Mouse (Mus musculus) forebrain, embryonic 10.5 days (tissue): ENCODE data around the gene Txnip. TPM values are rescaled to one million over a fixed set of nuclear protein-coding genes. Genes with fewer than 3 reads are reported as not detected.
A peak's percentile ranks its signal among the peaks of the same experiment; 100 is the strongest.

ENCODE experiments used
- DNase-seq: peaks from one replicate; pipeline ENCODE4 v3.0.0-alpha.2; 2017; ENCODE audit warnings: low spot score; ENCODE audit errors: extremely low spot score
- H3K27ac ChIP-seq: fragments of 300-500 bp; sonication (generic); 2 replicates; pipeline ENCODE4 v1.5.1; 2016; ENCODE audit warnings: mild to moderate bottlenecking
- H3K27me3 ChIP-seq: fragments of 300-500 bp; sonication (generic); 2 replicates; pipeline ENCODE4 v1.6.1; 2016; ENCODE audit warnings: mild to moderate bottlenecking; ENCODE audit not compliant: poor library complexity, severe bottlenecking
- H3K36me3 ChIP-seq: fragments of 300-500 bp; sonication (generic); replicated peaks from 2 replicates; pipeline ENCODE4 v1.6.1; 2016; ENCODE audit warnings: mild to moderate bottlenecking, moderate library complexity
- H3K4me1 ChIP-seq: fragments of 300-500 bp; sonication (generic); 2 replicates; pipeline ENCODE4 v1.6.1; 2016
- H3K4me3 ChIP-seq: fragments of 300-500 bp; sonication (generic); 2 replicates; pipeline ENCODE4 v1.5.1; 2016; ENCODE audit warnings: mild to moderate bottlenecking, moderate library complexity
- H3K9me3 ChIP-seq: fragments of 300-500 bp; sonication (generic); 2 replicates; pipeline ENCODE4 v1.6.1; 2016; ENCODE audit warnings: mild to moderate bottlenecking, moderate library complexity
- WGBS: fragments of 180-500 bp; shearing (Covaris S2); methylation state at CpG from one replicate; pipeline ENCODE4 v1.1.7; 2016; 5-methylcytosine and 5-hydroxymethylcytosine counted together
- polyA plus RNA-seq: library from polyadenylated mRNA; unstranded; fragments of >200 nt; fragmentation: Nextera tagmentation; extraction: Ambion mirVana; gene quantifications from 2 replicates; pipeline ENCODE4 v1.2.1, GENCODE M21; 2016

Txnip gene
- polyA plus RNA-seq, 1 experiment from 2014 or later: 26.8 TPM

DNA sequence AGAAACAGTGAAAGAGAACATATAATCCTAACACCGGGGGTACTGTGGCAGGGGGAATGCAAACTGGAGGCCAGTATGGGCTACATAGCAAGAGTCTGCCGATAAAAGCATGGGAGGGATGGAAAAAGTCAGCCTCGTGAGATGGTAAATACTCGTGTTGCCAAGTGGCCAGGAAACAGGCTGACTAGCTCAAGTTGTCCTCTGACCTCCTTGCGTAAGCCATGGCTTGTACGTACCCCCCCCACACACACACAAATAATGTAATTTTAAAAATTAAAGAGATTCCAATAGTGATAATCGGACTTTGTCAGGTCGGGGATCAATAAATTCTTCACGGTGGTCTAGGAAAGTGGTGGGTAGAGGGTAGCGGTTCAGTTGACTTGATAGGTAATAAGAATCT is 35.6 kb downstream of the Txnip start:
- H3K27me3 ChIP-seq: peaks cover 39% of the 10 kb centered on the region
- H3K9me3 ChIP-seq: no peaks in the 10 kb centered on the region
- DNase-seq: no peak
- H3K36me3 ChIP-seq: 0 out of 2 replicates have a peak, but pooled peaks cover 4% of the 10 kb centered on the region
- H3K4me3 ChIP-seq: peak overlapping the region; percentile 67
- 2% methylated on average over 10 of the region's 10 CpGs for WGBS
- H3K4me1 ChIP-seq: peaks cover 49% of the 10 kb centered on the region
- peak overlapping the region; percentile 89 for H3K27ac ChIP-seq

DNA sequence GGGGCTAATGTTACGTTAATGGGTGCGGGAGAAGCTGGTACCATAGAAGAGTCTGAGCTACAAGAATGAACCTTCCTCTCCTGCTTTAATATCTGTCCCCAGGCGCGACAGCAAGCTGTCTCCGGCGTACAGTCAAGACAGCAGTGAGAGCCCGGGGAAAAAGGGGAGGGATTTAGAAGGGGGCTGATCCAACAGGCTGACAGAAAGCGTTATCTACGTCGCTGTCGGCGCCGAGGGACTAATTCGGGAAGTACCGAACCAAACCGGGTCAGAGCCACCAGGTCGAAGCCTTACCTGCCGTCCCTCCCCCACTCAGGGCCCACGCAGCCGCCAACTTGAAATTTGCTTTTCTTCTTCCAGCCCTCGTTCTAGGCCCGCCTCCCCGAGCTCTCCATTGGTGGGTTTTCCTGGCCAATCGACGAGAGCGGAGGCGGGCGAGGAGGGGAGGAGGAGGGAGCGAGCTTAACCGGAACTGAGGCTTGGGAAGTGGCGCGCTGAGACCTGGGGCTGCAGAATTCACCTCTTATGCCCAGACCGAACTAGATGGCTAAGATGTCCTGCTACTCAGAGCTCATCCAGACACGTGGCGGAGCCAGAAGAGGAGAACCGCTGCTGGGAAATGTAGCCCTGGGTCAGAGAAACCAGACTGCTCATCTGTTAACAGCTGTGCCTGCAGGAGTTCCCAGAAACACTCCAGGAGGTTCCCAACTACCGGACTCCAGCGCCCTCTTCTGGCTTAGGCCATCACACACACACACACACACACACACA is 36.2 kb downstream of the Txnip start, which contains the start of gene Polr3gl:
Gene Polr3gl (minus strand): TSS at position 392 of the 771 bp plus-strand sequence.
- H3K4me1 ChIP-seq: peaks cover 55% of the 10 kb centered on the region
- peaks cover 45% of the 10 kb centered on the region for H3K27me3 ChIP-seq

DNA sequence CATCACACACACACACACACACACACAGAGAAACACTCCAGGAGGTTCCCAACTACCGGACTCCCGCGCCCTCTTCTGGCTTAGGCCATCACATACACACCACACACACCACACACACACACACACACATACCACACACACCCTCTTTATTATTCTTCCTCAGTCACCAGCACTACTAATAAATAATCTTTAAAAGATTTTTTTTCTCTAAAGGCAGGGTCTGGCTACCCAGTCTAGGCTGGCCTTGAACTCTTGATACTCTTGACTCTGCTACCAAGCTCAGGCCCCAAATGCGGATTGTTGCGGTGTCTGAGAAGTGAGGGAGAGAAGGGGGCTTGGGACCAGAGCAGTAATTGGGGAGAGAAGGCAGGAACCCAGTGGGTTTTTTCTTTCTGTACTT is 37.1 kb downstream of the Txnip start:
- Histone ChIP-seq H3K4me3 (no peak overlapping the region), H3K9me3 (no peaks in the 10 kb centered on the region), H3K4me1 (peaks cover 64% of the 10 kb centered on the region), H3K27me3 (peaks cover 54% of the 10 kb centered on the region), H3K36me3 (0 out of 2 replicates have a peak, but pooled peaks cover 4% of the 10 kb centered on the region), H3K27ac (no peak overlapping the region)
- WGBS: 77% methylated on average over 5 of the region's 5 CpGs
- no peak for DNase-seq

More for the DNA sequence above, 36.2 kb downstream of the Txnip start, which contains the start of gene Polr3gl:
- peak within 1 kb of the TSS; percentile 89 for H3K27ac ChIP-seq
- H3K36me3 ChIP-seq: 0 out of 2 replicates have a peak, but pooled peaks cover 4% of the 10 kb centered on the region
- H3K4me3 ChIP-seq: peak within 1 kb of the TSS; percentile 67
- 0% methylated on average over 35 of the region's 38 CpGs for WGBS
- no peaks in the 10 kb centered on the region for H3K9me3 ChIP-seq
- peak; percentile 94 for DNase-seq

DNA sequence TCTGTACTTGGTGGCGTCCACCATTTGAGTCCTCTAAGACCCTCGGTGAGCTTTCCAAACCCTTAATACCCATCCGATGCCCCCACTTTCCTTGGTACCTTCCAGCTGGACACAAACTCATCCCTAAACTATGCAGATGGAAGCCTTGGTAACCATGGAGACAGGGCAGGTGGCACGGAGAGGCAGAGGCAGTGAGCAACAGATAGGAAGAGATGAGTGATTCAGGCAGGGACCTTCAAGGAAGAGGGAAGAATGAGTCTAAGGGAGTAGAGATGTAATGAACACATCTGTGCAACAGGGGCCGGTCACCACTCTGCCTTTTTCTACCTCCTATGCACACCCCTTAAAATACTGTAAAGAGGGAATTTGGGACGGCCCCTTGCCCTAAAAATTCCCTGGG is 37.9 kb downstream of the Txnip start:
- no peak for DNase-seq
- Histone ChIP-seq H3K27me3 (peaks cover 57% of the 10 kb centered on the region), H3K9me3 (no peaks in the 10 kb centered on the region), H3K27ac (no peak overlapping the region), H3K36me3 (no peaks in the 10 kb centered on the region), H3K4me1 (peaks cover 72% of the 10 kb centered on the region), H3K4me3 (peak overlapping the region; percentile 61)
- 20% methylated on average over 6 of the region's 6 CpGs for WGBS

DNA sequence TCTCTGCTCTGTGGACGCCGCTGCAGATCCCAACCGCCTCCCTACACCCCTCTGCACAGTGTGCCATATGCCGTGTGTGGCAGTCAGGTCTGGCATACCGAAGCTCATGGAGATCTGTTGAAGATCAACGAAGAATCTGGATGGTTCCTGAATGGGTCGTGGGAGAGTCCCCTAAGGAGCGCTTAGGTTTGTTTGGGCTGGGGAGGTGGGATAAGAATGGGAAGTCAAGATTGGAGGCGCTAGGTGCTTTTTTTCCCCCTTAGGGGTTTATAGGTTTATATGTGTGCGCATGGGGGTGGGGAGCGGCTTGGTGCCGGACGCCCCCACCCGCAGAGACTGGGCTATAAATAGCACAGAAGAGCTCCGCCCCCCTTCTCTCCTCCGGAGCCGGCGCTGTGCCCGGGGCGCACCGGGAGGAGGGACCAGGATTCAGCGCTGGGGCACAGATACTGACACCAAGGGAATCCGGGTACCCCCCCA is 38.5 kb downstream of the Txnip start, which contains the start of gene Ankrd34a:
Gene Ankrd34a (plus strand): TSS at position 409 of the 480 bp plus-strand sequence.
- DNase-seq: no peak
- no peaks in the 10 kb centered on the region for H3K9me3 ChIP-seq
- H3K27ac ChIP-seq: peak within 1 kb of the TSS; percentile 84
- no peaks in the 10 kb centered on the region for H3K36me3 ChIP-seq
- H3K4me3 ChIP-seq: peak within 1 kb of the TSS; percentile 61
- peaks cover 78% of the 10 kb centered on the region for H3K4me1 ChIP-seq
- under 1% methylated on average over 22 of the region's 23 CpGs for WGBS
- H3K27me3 ChIP-seq: peaks cover 57% of the 10 kb centered on the region

DNA sequence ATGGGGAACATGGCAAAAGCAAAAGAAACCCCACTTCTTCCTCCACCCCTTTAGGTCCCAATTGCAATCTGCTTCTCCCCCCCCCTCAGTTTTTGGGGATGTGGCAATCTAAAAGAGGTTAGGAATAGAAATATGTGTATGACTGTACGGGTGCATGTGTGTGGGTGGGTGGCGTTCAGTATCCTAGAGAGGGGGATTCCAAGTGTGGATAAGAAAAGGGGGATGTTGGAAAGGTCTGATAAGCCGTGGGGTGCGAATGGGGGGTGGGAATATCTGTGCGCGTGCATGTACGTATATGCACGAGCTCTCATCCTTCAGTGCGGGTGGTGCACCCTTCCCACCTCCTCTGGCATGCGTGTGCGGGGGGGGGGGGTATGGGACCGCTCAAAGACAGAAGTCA is 39.1 kb downstream of the Txnip start:
- Histone ChIP-seq H3K27me3 (peaks cover 57% of the 10 kb centered on the region), H3K27ac (peak overlapping the region; percentile 84)

DNA sequence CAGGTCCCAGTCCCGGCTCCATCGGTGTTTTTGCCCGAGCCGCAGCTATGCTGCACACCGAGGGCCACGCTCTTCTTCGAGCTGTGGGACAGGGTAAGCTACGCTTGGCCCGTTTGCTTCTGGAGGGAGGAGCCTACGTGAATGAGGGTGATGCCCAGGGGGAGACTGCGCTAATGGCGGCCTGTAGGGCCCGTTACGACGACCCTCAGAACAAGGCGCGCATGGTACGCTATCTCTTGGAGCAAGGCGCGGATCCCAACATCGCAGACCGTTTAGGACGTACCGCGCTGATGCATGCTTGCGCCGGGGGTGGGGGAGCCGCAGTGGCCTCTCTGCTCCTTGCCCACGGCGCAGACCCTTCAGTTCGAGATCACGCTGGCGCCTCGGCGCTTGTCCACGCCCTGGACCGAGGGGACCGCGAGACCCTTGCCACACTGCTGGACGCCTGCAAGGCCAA is 39.7 kb downstream of the Txnip start:
- peaks cover 87% of the 10 kb centered on the region for H3K4me1 ChIP-seq

More for the DNA sequence above, 39.1 kb downstream of the Txnip start:
- no peak for DNase-seq
- H3K9me3 ChIP-seq: no peaks in the 10 kb centered on the region
- WGBS: 2% methylated on average over 11 of the region's 12 CpGs
- H3K36me3 ChIP-seq: no peaks in the 10 kb centered on the region
- peaks cover 83% of the 10 kb centered on the region for H3K4me1 ChIP-seq
- peak overlapping the region; percentile 61 for H3K4me3 ChIP-seq

DNA sequence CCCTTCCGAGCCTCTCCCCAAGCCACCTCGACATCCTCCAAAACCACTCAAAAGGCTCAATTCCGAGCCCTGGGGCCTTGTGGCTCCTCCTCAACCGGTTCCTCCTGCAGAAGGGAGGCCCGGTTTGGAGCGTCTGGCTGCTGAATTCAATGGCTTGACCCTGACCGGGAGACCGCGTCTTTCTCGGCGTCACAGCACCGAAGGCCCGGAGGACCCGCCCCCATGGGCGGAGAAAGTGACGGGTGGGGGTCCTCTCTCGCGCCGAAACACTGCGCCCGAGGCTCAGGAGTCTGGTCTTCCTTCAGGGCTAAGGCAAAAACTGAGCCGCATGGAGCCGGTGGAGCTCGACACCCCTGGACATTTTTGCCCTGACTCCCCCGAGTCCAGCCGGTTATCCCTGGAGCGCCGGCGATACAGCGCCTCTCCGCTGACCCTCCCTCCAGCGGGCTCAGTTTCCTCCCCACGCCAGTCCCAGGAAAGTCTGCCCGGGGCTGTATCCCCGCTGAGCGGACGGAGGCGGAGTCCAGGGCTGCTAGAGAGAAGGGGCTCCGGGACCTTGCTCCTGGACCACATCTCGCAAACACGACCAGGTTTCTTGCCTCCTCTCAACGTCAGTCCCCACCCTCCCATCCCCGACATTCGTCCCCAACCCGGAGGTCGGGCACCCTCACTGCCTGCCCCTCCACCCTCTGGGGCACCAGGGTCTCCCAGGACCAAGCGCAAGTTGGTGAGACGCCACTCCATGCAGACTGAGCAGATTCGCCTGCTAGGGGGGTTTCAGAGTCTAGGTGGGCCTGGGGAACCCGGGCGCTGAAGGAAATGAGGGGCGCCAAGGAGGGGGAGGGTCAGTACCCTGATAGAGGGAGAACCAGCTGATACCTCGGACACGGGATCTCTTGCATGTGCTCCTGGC is 40.7 kb downstream of the Txnip start:
- Histone ChIP-seq H3K4me3 (peak overlapping the region; percentile 61), H3K4me1 (peaks cover 87% of the 10 kb centered on the region), H3K36me3 (peaks cover 3% of the 10 kb centered on the region; the same call in 1 of the 2 replicates), H3K27ac (peak overlapping the region; percentile 84), H3K27me3 (peaks cover 48% of the 10 kb centered on the region), H3K9me3 (no peaks in the 10 kb centered on the region)
- peak; percentile 78 for DNase-seq
- WGBS: 1% methylated on average over 54 of the region's 54 CpGs

More for the DNA sequence above, 39.7 kb downstream of the Txnip start:
- Histone ChIP-seq H3K36me3 (no peaks in the 10 kb centered on the region), H3K4me3 (peak overlapping the region; percentile 61), H3K9me3 (no peaks in the 10 kb centered on the region), H3K27me3 (peaks cover 52% of the 10 kb centered on the region), H3K27ac (peak overlapping the region; percentile 84)
- WGBS: under 1% methylated on average over 40 of the region's 40 CpGs
- DNase-seq: peak; percentile 64

DNA sequence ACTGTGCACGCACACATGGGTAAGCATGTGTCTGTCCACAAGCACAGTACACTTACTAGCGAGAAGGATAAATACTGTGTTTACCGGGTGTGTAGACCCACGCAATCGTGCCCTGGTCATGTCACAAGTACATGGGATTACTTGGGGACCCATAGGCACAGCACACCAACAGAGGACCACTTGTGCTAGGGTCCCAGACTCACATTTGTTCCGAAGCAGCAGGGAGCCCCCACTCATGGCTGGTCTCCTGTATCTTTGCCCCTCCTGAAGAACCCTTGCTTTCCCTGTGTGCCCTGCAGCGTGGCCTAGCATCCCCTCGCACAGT is 41.3 kb downstream of the Txnip start:
- 37% methylated on average over 8 of the region's 8 CpGs for WGBS
- peaks cover 92% of the 10 kb centered on the region for H3K4me1 ChIP-seq
- peak overlapping the region; percentile 84; the same call in 1 of the 2 replicates for H3K27ac ChIP-seq
- H3K36me3 ChIP-seq: peaks cover 8% of the 10 kb centered on the region
- H3K4me3 ChIP-seq: peak overlapping the region; percentile 61
- H3K27me3 ChIP-seq: peaks cover 48% of the 10 kb centered on the region
- H3K9me3 ChIP-seq: no peaks in the 10 kb centered on the region
- no peak for DNase-seq

DNA sequence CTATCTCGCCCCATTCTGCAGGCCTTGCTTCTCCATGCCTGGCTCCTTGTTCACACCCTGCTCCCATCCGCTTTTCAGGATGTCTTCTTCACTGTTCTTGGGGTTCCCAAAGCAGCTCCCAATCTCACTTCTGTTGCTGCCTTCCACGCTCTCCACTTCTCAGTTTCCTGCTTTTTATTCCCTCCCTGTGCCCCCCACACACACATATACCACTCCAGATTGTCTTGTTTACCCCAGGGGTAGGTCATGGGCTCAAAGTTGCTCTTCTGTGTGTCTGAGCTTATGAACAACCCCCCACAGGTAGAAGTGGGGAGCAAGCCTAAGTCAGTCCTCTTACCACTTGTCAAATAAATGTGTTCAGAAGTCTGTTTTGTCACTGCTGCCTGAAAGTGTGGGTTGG is 41.7 kb downstream of the Txnip start:
- H3K27me3 ChIP-seq: peaks cover 48% of the 10 kb centered on the region
- H3K4me3 ChIP-seq: peak overlapping the region; percentile 61; the same call in 1 of the 2 replicates
- no peaks in the 10 kb centered on the region for H3K9me3 ChIP-seq
- peaks cover 12% of the 10 kb centered on the region for H3K36me3 ChIP-seq
- WGBS: 67% methylated on average over 3 of the region's 3 CpGs
- H3K4me1 ChIP-seq: peaks cover 92% of the 10 kb centered on the region
- 0 out of 2 replicates have a peak overlapping the region, but pooled peaks have one; percentile 84 for H3K27ac ChIP-seq
- DNase-seq: no peak

DNA sequence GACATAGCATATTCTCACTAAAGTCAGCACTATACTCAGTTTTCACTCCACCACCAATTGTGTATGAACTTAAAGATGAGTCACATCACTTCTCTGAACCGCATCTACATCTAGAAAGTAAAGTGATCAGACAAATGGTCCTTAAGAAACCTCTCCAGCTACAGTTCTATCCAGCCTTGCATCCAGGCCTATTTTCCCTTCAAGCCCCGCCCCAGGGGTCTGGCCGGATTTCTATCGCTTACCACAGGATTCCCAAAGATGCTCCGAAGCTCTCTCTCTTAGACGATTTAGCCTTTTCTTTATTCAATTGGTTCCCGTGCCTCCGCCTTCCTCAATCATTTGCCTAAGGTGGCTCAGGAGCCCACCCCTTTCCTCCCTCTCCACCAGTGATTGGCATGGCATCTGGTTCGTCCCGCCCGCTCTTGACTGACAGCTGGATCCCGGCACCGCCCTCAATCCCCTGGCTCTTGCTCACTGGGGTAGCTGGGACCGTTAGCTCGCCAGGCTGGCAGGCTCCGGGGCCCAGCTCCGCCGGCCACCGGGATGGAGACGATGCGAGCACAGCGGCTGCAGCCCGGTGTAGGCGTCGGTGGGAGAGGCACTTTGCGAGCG is 43.0 kb downstream of the Txnip start, which contains the start of gene Lix1l:
Gene Lix1l (plus strand): TSS at position 511 of the 612 bp plus-strand sequence.
- Histone ChIP-seq H3K27ac (peak within 1 kb of the TSS; percentile 96), H3K9me3 (no peaks in the 10 kb centered on the region), H3K4me1 (peaks cover 86% of the 10 kb centered on the region), H3K36me3 (peaks cover 23% of the 10 kb centered on the region), H3K4me3 (peak within 1 kb of the TSS; percentile 93), H3K27me3 (peaks cover 36% of the 10 kb centered on the region)
- peak; percentile 95 for DNase-seq
- WGBS: under 1% methylated on average over 27 of the region's 27 CpGs
